Mouse (Mus musculus) hindbrain, embryonic 15.5 days (tissue): ENCODE results near the gene Rps6ka1. TPM values are rescaled to one million over a fixed set of nuclear protein-coding genes. Genes with fewer than 3 reads are reported as not detected.

Source experiments
- ATAC-seq: fragments of 200-750 bp; cut with Nextera tagmentation; 2 replicates; pipeline ENCODE4 v1.8.0; 2017; ENCODE audit warnings: low read depth, moderate number of reproducible peaks, moderate TSS enrichment; ENCODE audit not compliant: low FRiP score
- H3K27ac ChIP-seq: fragments of 300-500 bp; sonication (generic); replicated peaks from 2 replicates; pipeline ENCODE4 v1.5.1; 2015; ENCODE audit warnings: mild to moderate bottlenecking, inconsistent platforms
- H3K27me3 ChIP-seq: fragments of 300-500 bp; sonication (generic); 2 replicates; pipeline ENCODE4 v1.6.1; 2015; ENCODE audit warnings: control low read depth, inconsistent platforms
- H3K36me3 ChIP-seq: fragments of 300-500 bp; sonication (generic); 2 replicates; pipeline ENCODE4 v1.6.1; 2015; ENCODE audit warnings: control low read depth, inconsistent platforms
- H3K4me1 ChIP-seq: fragments of 300-500 bp; sonication (generic); replicated peaks from 2 replicates; pipeline ENCODE4 v1.6.1; 2015; ENCODE audit warnings: control low read depth, inconsistent platforms
- H3K4me2 ChIP-seq: fragments of 300-500 bp; sonication (generic); 2 replicates; pipeline ENCODE4 v1.6.1; 2015; ENCODE audit warnings: moderate library complexity, mild to moderate bottlenecking, inconsistent platforms
- H3K4me3 ChIP-seq: fragments of 300-500 bp; sonication (generic); 2 replicates; pipeline ENCODE4 v1.5.1; 2015; ENCODE audit warnings: mild to moderate bottlenecking, inconsistent platforms
- H3K9ac ChIP-seq: fragments of 300-500 bp; sonication (generic); 2 replicates; pipeline ENCODE4 v1.6.1; 2015; ENCODE audit warnings: inconsistent platforms
- H3K9me3 ChIP-seq: fragments of 300-500 bp; sonication (generic); 2 replicates; pipeline ENCODE4 v1.6.1; 2016; ENCODE audit warnings: control low read depth, inconsistent platforms
- WGBS: fragments of 180-500 bp; shearing (Covaris S2); methylation state at CpG from one replicate; pipeline ENCODE4 v1.1.7; 2015; 5-methylcytosine and 5-hydroxymethylcytosine counted together
- polyA plus RNA-seq: library from polyadenylated mRNA; unstranded; fragments of >200 nt; fragmentation: Nextera tagmentation; extraction: Ambion mirVana; gene quantifications from 2 replicates; pipeline ENCODE4 v1.2.1, GENCODE M21; 2015

Gene Rps6ka1
- polyA plus RNA-seq, 1 experiment from 2014 or later: 25.0 TPM

DNA sequence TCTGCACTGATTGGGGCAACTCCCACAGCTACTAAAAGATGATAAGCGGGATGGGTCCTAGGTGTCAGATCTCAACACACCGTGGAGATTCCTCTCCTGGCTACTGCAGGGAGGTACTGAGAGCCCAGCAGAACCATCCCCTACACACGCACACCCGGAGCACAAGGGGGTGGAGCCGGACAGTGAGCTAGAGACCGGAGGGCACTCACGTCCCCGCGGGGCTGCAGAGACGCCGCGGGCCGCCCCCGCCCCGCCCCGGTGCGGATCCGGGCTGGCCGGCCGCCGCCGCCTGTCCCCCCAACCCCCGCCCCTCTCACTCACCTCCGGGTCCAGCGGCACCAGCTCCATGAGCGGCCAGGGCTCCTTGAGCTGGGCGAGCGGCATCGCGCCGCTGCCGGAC is 348 bp downstream of the Rps6ka1 start:
- peak; percentile 70; the same call in 1 of the 2 replicates for ATAC-seq
- peak overlapping the region; percentile 85 for H3K27ac ChIP-seq
- H3K9ac ChIP-seq: peak overlapping the region; percentile 80
- no peaks in the 10 kb centered on the region for H3K27me3 ChIP-seq
- no peaks in the 10 kb centered on the region for H3K9me3 ChIP-seq
- WGBS: under 1% methylated on average over 17 of the region's 32 CpGs
- H3K4me1 ChIP-seq: peaks cover 20% of the 10 kb centered on the region
- peak overlapping the region; percentile 92 for H3K4me3 ChIP-seq
- H3K4me2 ChIP-seq: peak overlapping the region; percentile 96
- no peaks in the 10 kb centered on the region for H3K36me3 ChIP-seq

DNA sequence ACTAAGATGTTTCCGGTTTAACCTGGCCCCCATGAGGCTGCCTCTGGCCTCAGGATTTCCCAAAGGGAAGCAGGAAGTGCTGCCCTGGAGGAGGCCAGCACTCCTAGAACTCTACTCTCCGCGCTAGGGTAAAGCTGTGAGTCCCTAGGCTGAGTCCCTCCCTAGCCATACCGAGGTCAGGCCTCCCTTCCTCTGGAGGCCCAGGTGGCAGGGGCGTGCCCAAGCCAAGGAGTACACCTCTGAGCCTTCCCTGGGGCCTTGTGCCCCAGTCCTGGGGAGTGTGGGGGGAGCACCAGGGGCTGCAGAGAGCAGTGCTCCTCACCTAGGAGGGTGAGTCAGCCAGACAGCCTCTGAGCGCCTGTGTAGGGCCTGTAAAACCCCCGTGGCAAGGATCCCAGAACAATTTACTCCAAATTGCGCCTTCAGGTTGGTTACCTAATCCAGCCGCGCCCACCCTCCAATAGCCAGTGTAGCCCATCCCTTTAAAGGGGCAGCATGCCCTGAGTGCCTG is 1.6 kb downstream of the Rps6ka1 start:
- 27% methylated on average over 10 of the region's 10 CpGs for WGBS
- H3K4me2 ChIP-seq: peak overlapping the region; percentile 96
- ATAC-seq: no peak
- H3K4me1 ChIP-seq: peaks cover 20% of the 10 kb centered on the region
- peak overlapping the region; percentile 80 for H3K9ac ChIP-seq
- peak overlapping the region; percentile 92; the same call in 1 of the 2 replicates for H3K4me3 ChIP-seq
- H3K9me3 ChIP-seq: no peaks in the 10 kb centered on the region
- no peaks in the 10 kb centered on the region for H3K36me3 ChIP-seq
- no peak overlapping the region for H3K27ac ChIP-seq
- H3K27me3 ChIP-seq: no peaks in the 10 kb centered on the region

DNA sequence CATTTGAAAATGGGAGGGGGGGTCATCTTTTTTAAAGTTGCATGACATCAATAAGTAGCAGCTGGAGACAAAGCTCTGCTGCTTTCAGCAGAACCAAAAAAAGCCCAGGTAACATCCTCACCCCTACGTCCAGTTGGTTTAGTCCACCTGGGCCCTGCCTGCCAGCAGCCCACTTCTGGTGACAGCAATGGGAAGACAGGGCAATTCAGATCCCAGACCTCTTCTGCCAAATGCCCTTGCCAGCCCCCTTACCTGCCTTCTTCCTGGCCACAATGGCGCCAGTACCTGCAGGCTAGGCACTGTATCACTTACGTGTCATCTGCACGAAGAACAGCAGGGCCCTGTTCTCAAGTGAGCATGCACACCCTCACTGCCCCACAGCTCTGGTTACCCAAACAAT is 2.3 kb downstream of the Rps6ka1 start:
- Histone ChIP-seq H3K36me3 (no peaks in the 10 kb centered on the region), H3K4me2 (peak overlapping the region; percentile 96), H3K27ac (no peak overlapping the region), H3K27me3 (no peaks in the 10 kb centered on the region), H3K9me3 (no peaks in the 10 kb centered on the region), H3K4me1 (peaks cover 20% of the 10 kb centered on the region), H3K4me3 (no peak overlapping the region), H3K9ac (no peak overlapping the region)
- ATAC-seq: no peak
- 85% methylated on average over 4 of the region's 4 CpGs for WGBS

DNA sequence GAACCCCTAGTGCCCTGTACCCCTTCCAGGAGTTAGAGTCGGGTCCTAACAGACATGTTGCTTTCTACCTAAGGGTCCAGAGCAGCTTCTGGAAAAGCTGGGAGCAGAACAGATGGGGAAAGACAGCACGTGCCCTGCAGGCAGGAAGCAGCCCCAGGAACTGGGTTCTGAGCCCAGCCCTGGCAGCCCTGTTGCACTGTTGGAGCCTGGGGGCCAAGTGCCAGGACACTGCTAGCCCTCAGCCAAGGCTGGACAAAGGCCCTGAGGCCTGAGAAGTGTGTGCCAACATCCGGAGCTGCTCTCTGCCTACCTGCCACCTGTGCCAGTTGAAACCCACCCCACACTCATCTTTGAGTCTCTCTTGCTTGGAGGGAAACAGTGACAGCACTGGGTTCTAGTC is 2.7 kb downstream of the Rps6ka1 start:
- no peaks in the 10 kb centered on the region for H3K36me3 ChIP-seq
- peaks cover 20% of the 10 kb centered on the region for H3K4me1 ChIP-seq
- H3K4me2 ChIP-seq: no peak overlapping the region
- H3K9ac ChIP-seq: no peak overlapping the region
- H3K4me3 ChIP-seq: no peak overlapping the region
- no peak overlapping the region for H3K27ac ChIP-seq
- WGBS: 84% methylated on average over 3 of the region's 3 CpGs
- no peak for ATAC-seq
- no peaks in the 10 kb centered on the region for H3K27me3 ChIP-seq
- H3K9me3 ChIP-seq: no peaks in the 10 kb centered on the region

DNA sequence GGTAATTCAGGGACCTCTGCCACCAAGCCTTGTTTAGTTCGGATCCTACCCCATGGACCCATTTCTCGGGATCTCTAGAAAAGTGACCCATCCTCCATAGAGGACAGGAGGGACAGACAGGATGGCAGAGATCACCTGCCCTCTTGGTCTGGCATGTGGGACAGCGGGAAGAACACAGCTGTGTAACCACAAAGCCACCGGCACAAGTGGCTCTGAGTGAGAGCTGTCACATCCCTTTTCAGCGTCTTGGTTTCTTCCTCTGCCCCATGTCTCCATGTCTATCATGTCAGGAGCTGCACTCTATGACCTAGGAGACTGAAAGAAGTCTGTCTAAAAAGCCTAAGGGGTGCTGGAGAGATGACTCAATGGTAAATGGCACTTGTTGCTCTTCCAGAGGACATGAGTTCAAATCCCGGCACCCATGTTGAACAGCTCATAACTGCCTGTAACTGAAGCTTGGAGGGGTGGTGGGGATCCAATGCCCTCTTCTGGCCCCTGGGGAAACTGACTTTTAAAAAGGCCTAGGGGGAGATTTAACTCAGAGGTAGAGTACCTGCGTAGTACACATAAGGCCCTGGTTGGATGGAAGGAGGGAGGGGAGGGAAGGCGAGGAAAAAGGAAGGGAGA is 3.4 kb downstream of the Rps6ka1 start:
- Histone ChIP-seq H3K27ac (no peak overlapping the region), H3K4me3 (no peak overlapping the region), H3K4me2 (no peak overlapping the region), H3K4me1 (peaks cover 20% of the 10 kb centered on the region), H3K27me3 (no peaks in the 10 kb centered on the region), H3K9ac (no peak overlapping the region), H3K36me3 (no peaks in the 10 kb centered on the region), H3K9me3 (no peaks in the 10 kb centered on the region)
- ATAC-seq: no peak
- WGBS: 93% methylated on average over 8 of the region's 8 CpGs

DNA sequence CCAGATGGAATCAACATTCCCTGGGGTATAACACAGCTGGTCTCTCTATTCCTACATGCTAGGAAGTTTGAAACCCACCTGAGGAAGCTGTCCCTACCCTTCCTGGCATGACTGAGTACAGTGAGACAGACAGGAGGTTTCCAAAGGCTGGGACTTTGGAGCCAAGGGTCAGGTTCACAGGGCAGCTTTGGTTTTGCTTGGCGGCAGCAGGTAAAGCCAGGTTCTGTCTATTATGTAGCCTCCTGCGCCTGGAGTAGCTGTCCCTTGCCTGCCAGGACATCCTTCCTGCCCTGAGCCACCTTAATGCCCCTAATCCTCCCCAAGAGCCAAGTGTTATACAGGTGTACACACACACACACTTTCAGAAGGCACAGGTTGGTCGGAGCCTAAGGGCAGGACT is 5.7 kb downstream of the Rps6ka1 start:
- no peak overlapping the region for H3K9ac ChIP-seq
- no peaks in the 10 kb centered on the region for H3K36me3 ChIP-seq
- 94% methylated on average over 3 of the region's 3 CpGs for WGBS
- no peak overlapping the region for H3K4me3 ChIP-seq
- H3K4me1 ChIP-seq: peaks cover 16% of the 10 kb centered on the region
- no peak overlapping the region for H3K4me2 ChIP-seq
- no peaks in the 10 kb centered on the region for H3K9me3 ChIP-seq
- H3K27me3 ChIP-seq: no peaks in the 10 kb centered on the region
- H3K27ac ChIP-seq: no peak overlapping the region
- ATAC-seq: no peak

GRCm38 (mm10) chr4:133881399-133881798 is 6.2 kb downstream of the Rps6ka1 start:
- Histone ChIP-seq H3K4me2 (no peak overlapping the region), H3K36me3 (no peaks in the 10 kb centered on the region), H3K27ac (no peak overlapping the region), H3K9ac (no peak overlapping the region), H3K27me3 (no peaks in the 10 kb centered on the region), H3K4me1 (peaks cover 11% of the 10 kb centered on the region), H3K9me3 (no peaks in the 10 kb centered on the region), H3K4me3 (no peak overlapping the region)
- 80% methylated on average over 4 of the region's 4 CpGs for WGBS
- ATAC-seq: no peak

DNA sequence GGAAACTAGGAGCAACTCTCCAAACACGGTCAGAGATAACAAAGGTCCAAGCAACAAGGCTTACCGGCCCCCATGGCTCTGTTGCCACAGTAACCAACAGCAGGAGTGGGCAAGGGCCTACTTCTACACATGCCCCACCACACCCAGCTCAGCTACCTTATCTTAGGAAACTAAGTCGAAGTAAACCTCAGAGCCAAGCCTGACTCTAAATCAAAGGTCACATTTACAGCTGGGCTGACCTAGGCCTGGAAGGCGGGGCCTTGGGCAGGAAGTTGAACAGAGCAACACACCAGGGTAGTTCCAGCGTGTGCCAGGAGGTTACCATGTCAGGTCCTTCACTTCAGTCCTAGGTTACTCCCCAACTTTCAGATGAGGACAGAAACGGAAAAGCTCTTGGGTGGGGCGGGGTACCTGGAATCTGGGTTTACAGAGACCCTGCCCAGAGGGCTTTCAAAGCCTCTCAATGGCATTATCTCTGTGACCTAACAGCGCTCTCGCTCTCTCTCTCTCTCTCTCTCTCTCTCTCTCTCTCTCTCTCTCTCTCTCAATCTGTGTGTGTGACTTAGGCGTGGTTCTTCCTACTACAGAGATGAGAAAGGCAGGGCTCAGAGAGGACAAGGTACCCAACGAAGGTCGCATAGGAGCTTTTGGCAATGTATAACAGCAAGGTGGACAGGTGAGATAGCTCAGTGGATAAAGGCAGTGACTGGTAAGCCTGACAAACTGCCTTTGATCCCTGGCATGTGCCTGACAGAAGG is 8.3 kb downstream of the Rps6ka1 start:
- 79% methylated on average over 12 of the region's 12 CpGs for WGBS
- Histone ChIP-seq H3K4me3 (no peak overlapping the region), H3K9ac (no peak overlapping the region), H3K4me2 (no peak overlapping the region), H3K36me3 (no peaks in the 10 kb centered on the region), H3K27me3 (no peaks in the 10 kb centered on the region), H3K27ac (no peak overlapping the region), H3K9me3 (no peaks in the 10 kb centered on the region), H3K4me1 (no peaks in the 10 kb centered on the region)
- no peak for ATAC-seq

DNA sequence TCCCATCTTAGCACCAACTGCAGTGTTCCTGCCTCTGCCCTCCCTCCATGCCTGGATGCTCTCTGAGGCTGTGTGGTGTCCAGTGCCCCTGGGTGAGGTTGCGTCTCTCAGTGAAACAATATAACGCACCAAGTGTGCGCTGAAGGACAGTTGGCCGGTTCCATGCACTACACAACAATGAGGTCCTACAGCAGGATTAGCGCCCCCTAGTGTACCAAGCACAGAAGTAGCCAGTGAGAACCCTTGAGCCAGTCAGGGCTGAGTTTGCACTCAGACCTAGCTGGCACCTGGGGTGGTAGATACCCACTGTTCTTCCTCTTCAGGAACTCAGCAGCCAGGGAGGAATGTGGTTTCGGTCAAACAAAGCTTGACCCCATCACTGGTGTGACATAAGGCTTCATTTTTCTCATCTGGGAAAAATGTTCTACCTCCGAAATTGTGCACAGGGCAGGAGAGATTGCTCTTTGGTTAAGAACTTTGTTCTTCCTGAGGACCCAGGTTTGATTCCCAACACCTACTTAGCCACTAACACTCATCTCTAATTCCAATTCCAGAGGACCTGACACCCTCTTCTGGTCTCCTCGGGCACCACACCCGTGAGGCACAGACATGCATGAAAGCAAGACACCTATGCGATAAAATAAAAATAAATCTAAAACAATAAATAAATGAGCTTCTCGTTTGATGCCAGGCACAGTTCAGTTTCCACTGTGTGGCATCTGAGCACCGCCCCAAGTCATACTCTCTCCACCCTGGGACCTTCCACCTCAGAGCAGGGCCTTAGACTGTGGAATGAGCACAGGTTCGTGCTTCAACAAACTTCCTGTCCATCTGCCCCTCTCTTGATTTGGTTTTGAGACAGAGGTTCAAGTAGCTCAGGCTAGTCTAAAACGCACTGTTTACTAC is 9.5 kb downstream of the Rps6ka1 start:
- H3K27ac ChIP-seq: no peak overlapping the region
- no peak overlapping the region for H3K4me2 ChIP-seq
- no peaks in the 10 kb centered on the region for H3K27me3 ChIP-seq
- no peaks in the 10 kb centered on the region for H3K9me3 ChIP-seq
- H3K4me3 ChIP-seq: no peak overlapping the region
- no peaks in the 10 kb centered on the region for H3K36me3 ChIP-seq
- 87% methylated on average over 14 of the region's 14 CpGs for WGBS
- no peak overlapping the region for H3K9ac ChIP-seq
- H3K4me1 ChIP-seq: no peaks in the 10 kb centered on the region
- ATAC-seq: no peak

GRCm38 (mm10) chr4:133874865-133875517 is 12.6 kb downstream of the Rps6ka1 start:
- 79% methylated on average over 13 of the region's 13 CpGs for WGBS
- H3K27ac ChIP-seq: no peak overlapping the region
- no peaks in the 10 kb centered on the region for H3K36me3 ChIP-seq
- no peaks in the 10 kb centered on the region for H3K9me3 ChIP-seq
- H3K9ac ChIP-seq: no peak overlapping the region
- no peaks in the 10 kb centered on the region for H3K4me1 ChIP-seq
- no peak overlapping the region for H3K4me2 ChIP-seq
- no peak overlapping the region for H3K4me3 ChIP-seq
- ATAC-seq: no peak
- no peaks in the 10 kb centered on the region for H3K27me3 ChIP-seq

GRCm38 (mm10) chr4:133873926-133874864 is 13.4 kb downstream of the Rps6ka1 start:
- Histone ChIP-seq H3K4me3 (no peak overlapping the region), H3K27ac (no peak overlapping the region), H3K27me3 (no peaks in the 10 kb centered on the region), H3K9ac (no peak overlapping the region), H3K9me3 (no peaks in the 10 kb centered on the region), H3K4me1 (no peaks in the 10 kb centered on the region), H3K4me2 (no peak overlapping the region), H3K36me3 (no peaks in the 10 kb centered on the region)
- ATAC-seq: no peak
- 82% methylated on average over 17 of the region's 17 CpGs for WGBS
